Mouse (Mus musculus) embryonic facial prominence, embryonic 11.5 days (tissue): ENCODE measurements at regions not wholly inside any gene's neighbourhood (a gene's known extent, or its start where the extent isn't known, plus 50 kb on each side); places are given as distances from the start of the nearest gene placed in this dataset.

ENCODE experiments used
- ATAC-seq: fragments of 200-750 bp; cut with Nextera tagmentation; replicated peaks from 2 replicates; pipeline ENCODE4 v1.8.0; 2017; ENCODE audit warnings: low read depth; ENCODE audit not compliant: insufficient number of reproducible peaks, low FRiP score, low TSS enrichment
- DNase-seq: peaks from one replicate; pipeline ENCODE4 v3.0.0-alpha.2; 2015; ENCODE audit warnings: low spot score
- H3K27ac ChIP-seq: fragments of 300-500 bp; sonication (generic); replicated peaks from 2 replicates; pipeline ENCODE4 v1.5.1; 2014; ENCODE audit warnings: mild to moderate bottlenecking, low read depth, low read length, control low read depth
- H3K27me3 ChIP-seq: fragments of 300-500 bp; sonication (generic); 2 replicates; pipeline ENCODE4 v1.6.1; 2014; ENCODE audit warnings: mild to moderate bottlenecking, low read length, moderate library complexity, mixed read lengths; ENCODE audit not compliant: control insufficient read depth, insufficient read depth
- H3K36me3 ChIP-seq: fragments of 300-500 bp; sonication (generic); replicated peaks from 2 replicates; pipeline ENCODE4 v1.6.1; 2014; ENCODE audit warnings: low read depth, mild to moderate bottlenecking, low read length, moderate library complexity, mixed read lengths; ENCODE audit not compliant: control insufficient read depth, insufficient read depth
- H3K4me1 ChIP-seq: fragments of 300-500 bp; sonication (generic); 2 replicates; pipeline ENCODE4 v1.6.1; 2014; ENCODE audit warnings: low read length, mixed read lengths; ENCODE audit not compliant: control insufficient read depth, insufficient read depth
- H3K4me2 ChIP-seq: fragments of 300-500 bp; sonication (generic); 2 replicates; pipeline ENCODE4 v1.6.1; 2014; ENCODE audit warnings: low read depth, mild to moderate bottlenecking, control low read depth, low read length, moderate library complexity
- H3K4me3 ChIP-seq: fragments of 300-500 bp; sonication (generic); 2 replicates; pipeline ENCODE4 v1.5.1; 2014; ENCODE audit warnings: low read depth, low read length, control low read depth
- H3K9ac ChIP-seq: fragments of 300-500 bp; sonication (generic); replicated peaks from 2 replicates; pipeline ENCODE4 v1.6.1; 2014; ENCODE audit warnings: mild to moderate bottlenecking, control low read depth, low read length
- H3K9me3 ChIP-seq: fragments of 300-500 bp; sonication (generic); replicated peaks from 2 replicates; pipeline ENCODE4 v1.6.1; 2016; ENCODE audit warnings: mild to moderate bottlenecking, low read length, inconsistent platforms, mixed read lengths; ENCODE audit not compliant: control insufficient read depth
- WGBS: fragments of 180-500 bp; shearing (Covaris S2); extraction: QIAGEN DNeasy Blood & Tissue Kit; methylation state at CpG from one replicate; pipeline ENCODE4 v1.1.7; 2014; 5-methylcytosine and 5-hydroxymethylcytosine counted together

GRCm38 (mm10) chr9:116511450-116511849 is 336.3 kb upstream of the Tgfbr2 start:
- Histone ChIP-seq H3K4me1 (no peaks in the 10 kb centered on the region), H3K4me3 (no peak overlapping the region), H3K36me3 (no peaks in the 10 kb centered on the region), H3K27ac (no peak overlapping the region), H3K9ac (no peak overlapping the region), H3K4me2 (no peak overlapping the region), H3K27me3 (no peaks in the 10 kb centered on the region), H3K9me3 (no peaks in the 10 kb centered on the region)
- 60% methylated on average over 3 of the region's 3 CpGs for WGBS
- DNase-seq, result peak; percentile 65
- ATAC-seq, result no peak

- 88% methylated on average over 5 of the region's 5 CpGs for WGBS
- Histone ChIP-seq H3K4me3 (no peak overlapping the region), H3K36me3 (no peaks in the 10 kb centered on the region), H3K27me3 (no peaks in the 10 kb centered on the region), H3K9me3 (no peaks in the 10 kb centered on the region), H3K4me1 (no peaks in the 10 kb centered on the region), H3K9ac (no peak overlapping the region), H3K27ac (no peak overlapping the region), H3K4me2 (no peak overlapping the region)
- no peak for DNase-seq
- no peak for ATAC-seq
Measured at GRCm38 (mm10) chr9:116507756-116508155, 332.6 kb upstream of the Tgfbr2 start.

- Histone ChIP-seq H3K9me3 (no peaks in the 10 kb centered on the region), H3K4me1 (no peaks in the 10 kb centered on the region), H3K4me2 (no peak overlapping the region), H3K4me3 (no peak overlapping the region), H3K36me3 (no peaks in the 10 kb centered on the region), H3K27ac (no peak overlapping the region), H3K27me3 (no peaks in the 10 kb centered on the region), H3K9ac (no peak overlapping the region)
- ATAC-seq, result no peak
- no peak for DNase-seq
- WGBS, result 61% methylated on average over 5 of the region's 5 CpGs
Measured at GRCm38 (mm10) chr9:116502831-116503230, 327.7 kb upstream of the Tgfbr2 start.

GRCm38 (mm10) chr9:116500951-116501350 is 325.8 kb upstream of the Tgfbr2 start:
- no peaks in the 10 kb centered on the region for H3K4me1 ChIP-seq
- no peak overlapping the region for H3K9ac ChIP-seq
- DNase-seq (no peak), ATAC-seq (no peak)
- H3K9me3 ChIP-seq, result no peaks in the 10 kb centered on the region
- WGBS, result 80% methylated on average over 3 of the region's 3 CpGs
- H3K36me3 ChIP-seq, result no peaks in the 10 kb centered on the region
- no peak overlapping the region for H3K27ac ChIP-seq
- H3K27me3 ChIP-seq, result no peaks in the 10 kb centered on the region
- H3K4me3 ChIP-seq, result no peak overlapping the region
- H3K4me2 ChIP-seq, result no peak overlapping the region

- DNase-seq (no peak), ATAC-seq (no peak)
- no peak overlapping the region for H3K4me3 ChIP-seq
- H3K36me3 ChIP-seq, result no peaks in the 10 kb centered on the region
- 88% methylated on average over 2 of the region's 2 CpGs for WGBS
- H3K9me3 ChIP-seq, result no peaks in the 10 kb centered on the region
- no peak overlapping the region for H3K4me2 ChIP-seq
- no peaks in the 10 kb centered on the region for H3K27me3 ChIP-seq
- no peak overlapping the region for H3K9ac ChIP-seq
- no peak overlapping the region for H3K27ac ChIP-seq
- H3K4me1 ChIP-seq, result no peaks in the 10 kb centered on the region
Measured at GRCm38 (mm10) chr9:116491227-116491626, 316.1 kb upstream of the Tgfbr2 start.

- WGBS, result 55% methylated on average over 4 of the region's 4 CpGs
- H3K27ac ChIP-seq, result no peak overlapping the region
- H3K4me2 ChIP-seq, result no peak overlapping the region
- no peaks in the 10 kb centered on the region for H3K36me3 ChIP-seq
- peak; percentile 45 for DNase-seq
- H3K9ac ChIP-seq, result no peak overlapping the region
- no peaks in the 10 kb centered on the region for H3K9me3 ChIP-seq
- ATAC-seq, result no peak
- no peak overlapping the region for H3K4me3 ChIP-seq
- H3K27me3 ChIP-seq, result no peaks in the 10 kb centered on the region
- H3K4me1 ChIP-seq, result no peaks in the 10 kb centered on the region
Measured at GRCm38 (mm10) chr9:116489787-116490186, 314.6 kb upstream of the Tgfbr2 start.

- no peak overlapping the region for H3K4me3 ChIP-seq
- H3K4me1 ChIP-seq, result no peaks in the 10 kb centered on the region
- H3K27ac ChIP-seq, result no peak overlapping the region
- no peaks in the 10 kb centered on the region for H3K36me3 ChIP-seq
- 81% methylated on average over 5 of the region's 5 CpGs for WGBS
- no peak for ATAC-seq
- no peaks in the 10 kb centered on the region for H3K27me3 ChIP-seq
- no peak overlapping the region for H3K9ac ChIP-seq
- H3K4me2 ChIP-seq, result no peak overlapping the region
- DNase-seq, result peak; percentile 12
- H3K9me3 ChIP-seq, result no peaks in the 10 kb centered on the region
Measured at GRCm38 (mm10) chr9:116489273-116489672, 314.1 kb upstream of the Tgfbr2 start.

- H3K4me1 ChIP-seq, result no peaks in the 10 kb centered on the region
- no peak overlapping the region for H3K27ac ChIP-seq
- no peak overlapping the region for H3K4me2 ChIP-seq
- 81% methylated on average over 3 of the region's 3 CpGs for WGBS
- H3K9me3 ChIP-seq, result no peaks in the 10 kb centered on the region
- no peaks in the 10 kb centered on the region for H3K27me3 ChIP-seq
- ATAC-seq (no peak), DNase-seq (no peak)
- H3K4me3 ChIP-seq, result no peak overlapping the region
- no peak overlapping the region for H3K9ac ChIP-seq
- no peaks in the 10 kb centered on the region for H3K36me3 ChIP-seq
Measured at GRCm38 (mm10) chr9:116477309-116477708, 302.1 kb upstream of the Tgfbr2 start.
